Mouse (Mus musculus) embryo, embryonic 9.5 days (tissue): Measurements from ENCODE around the gene 2010300C02Rik.

Experiments used
- DNase-seq: peaks from one replicate; pipeline ENCODE4 v3.0.0-alpha.2; 2017; ENCODE audit errors: extremely low spot score

The 2010300C02Rik gene

GRCm38 (mm10) chr1:37711596-37712356 is 8.1 kb downstream of the 2010300C02Rik start:
- no peak for DNase-seq

DNA sequence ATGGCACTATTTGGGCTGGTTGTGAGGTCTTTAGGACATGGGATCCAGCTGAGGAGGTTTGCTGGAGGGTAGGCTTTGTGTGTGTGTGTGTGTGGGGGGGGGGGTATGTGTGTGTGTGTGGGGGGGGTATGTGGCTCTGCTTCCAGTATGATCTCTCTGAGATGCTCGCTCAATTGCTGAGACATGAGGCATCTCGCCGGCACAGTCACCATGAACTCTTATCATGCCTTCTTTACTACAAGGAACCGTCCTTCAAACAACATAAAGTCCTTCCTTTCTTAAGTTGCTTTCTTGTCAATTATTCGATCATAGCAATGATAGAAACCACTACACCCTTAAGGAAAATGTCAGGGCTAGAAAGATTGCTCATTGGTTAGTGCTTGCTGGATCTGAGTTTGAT is 8.8 kb downstream of the 2010300C02Rik start:
- DNase-seq: no peak

- no peak for DNase-seq
Measured at GRCm38 (mm10) chr1:37709736-37710135, 10.1 kb downstream of the 2010300C02Rik start.

GRCm38 (mm10) chr1:37708270-37708955 is 11.5 kb downstream of the 2010300C02Rik start:
- no peak for DNase-seq

DNA sequence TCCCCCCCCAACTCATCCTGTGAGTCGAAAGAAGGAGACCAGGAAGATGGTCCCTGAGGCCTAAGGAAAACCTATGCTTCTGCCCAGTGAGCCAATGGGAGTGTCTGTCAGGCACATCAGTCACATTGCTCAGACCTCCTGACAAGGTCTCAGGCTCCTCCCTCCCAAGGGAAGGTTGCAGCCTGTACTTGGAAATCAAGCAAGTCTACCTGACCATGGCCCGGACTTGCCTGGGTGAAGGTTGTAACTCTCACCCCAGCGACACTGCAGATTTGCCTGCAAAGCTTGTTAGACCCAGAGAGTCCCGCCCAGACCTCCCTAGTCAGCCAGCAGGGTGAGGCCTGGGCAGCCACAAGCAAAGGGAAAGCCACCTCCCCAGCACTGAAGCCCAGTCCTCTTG is 17.6 kb downstream of the 2010300C02Rik start:
- DNase-seq: no peak

- no peak for DNase-seq
Measured at GRCm38 (mm10) chr1:37698852-37699439, 20.9 kb downstream of the 2010300C02Rik start.

DNA sequence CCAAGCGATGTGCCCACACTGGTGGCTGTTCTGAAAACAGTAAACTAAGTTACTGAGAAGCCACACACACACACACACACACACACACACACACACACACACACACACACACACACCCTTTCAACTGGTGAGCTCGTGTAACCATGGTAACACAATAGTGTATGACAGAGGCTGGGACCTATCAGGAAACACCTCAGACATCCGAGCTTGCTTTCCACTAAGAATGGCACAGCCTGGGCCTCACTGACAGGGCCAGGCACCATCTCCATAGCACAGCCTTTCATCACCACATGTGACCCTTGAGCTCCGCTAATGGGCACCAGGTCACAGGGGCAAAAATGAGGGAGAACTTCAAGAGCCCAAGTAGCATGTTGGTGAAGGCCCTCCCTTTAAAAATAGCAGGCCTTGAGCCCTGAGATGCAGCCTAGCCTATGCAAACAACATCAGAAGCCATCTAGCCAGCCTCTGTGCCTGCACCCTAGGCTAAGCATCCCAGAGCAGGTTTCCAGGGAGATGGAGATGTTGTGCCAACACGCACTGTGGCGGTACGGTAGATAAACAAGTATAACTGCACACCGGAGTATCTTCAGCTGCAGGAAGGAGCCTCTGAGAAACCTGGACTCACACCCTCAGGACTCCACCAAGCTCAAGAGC is 21.6 kb downstream of the 2010300C02Rik start:
- DNase-seq: peak; percentile 15

GRCm38 (mm10) chr1:37696918-37697317 is 23.0 kb downstream of the 2010300C02Rik start:
- no peak for DNase-seq

GRCm38 (mm10) chr1:37695732-37696131 is 24.2 kb downstream of the 2010300C02Rik start:
- DNase-seq: no peak

DNA sequence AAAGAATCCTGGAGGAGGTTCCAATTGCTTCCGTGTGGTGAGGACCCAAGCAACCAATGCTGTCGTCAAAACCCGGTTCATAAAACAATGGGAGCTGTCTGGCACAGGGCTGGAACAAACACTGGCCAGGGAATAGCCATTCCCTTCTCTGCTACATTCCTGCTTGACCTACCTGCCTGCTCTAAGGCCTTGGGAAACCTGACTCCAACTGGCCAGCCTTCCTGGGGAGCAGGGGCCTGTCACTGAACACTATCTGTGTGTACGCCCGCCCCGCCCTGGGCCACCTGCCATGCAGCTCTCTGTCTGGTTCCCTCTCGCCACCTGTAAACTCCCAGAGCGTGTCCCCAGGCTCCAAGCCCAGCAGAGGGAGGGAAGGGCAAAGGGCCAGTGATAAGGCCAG is 25.5 kb downstream of the 2010300C02Rik start:
- peak; percentile 15 for DNase-seq

- DNase-seq: no peak
Measured at GRCm38 (mm10) chr1:37691179-37691578, 28.7 kb downstream of the 2010300C02Rik start.

DNA sequence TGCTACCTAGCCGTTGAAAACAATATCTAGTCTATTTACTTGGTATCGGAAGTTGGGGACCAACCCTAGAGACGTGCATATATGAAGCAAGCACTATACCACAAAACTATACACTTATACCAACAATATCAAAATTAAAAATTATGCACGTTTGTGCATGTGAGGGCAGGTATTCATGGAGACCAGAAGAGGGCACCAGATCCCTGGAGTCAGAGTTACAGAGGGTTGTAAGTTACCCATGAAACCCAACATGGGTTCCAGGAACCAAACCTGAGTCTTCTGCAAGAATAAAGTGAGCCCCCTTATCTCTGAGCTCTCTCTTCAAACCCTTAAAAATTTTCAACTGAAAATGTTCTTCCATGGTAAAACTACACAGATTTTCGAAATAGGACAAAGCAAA is 29.2 kb downstream of the 2010300C02Rik start:
- DNase-seq: no peak

DNA sequence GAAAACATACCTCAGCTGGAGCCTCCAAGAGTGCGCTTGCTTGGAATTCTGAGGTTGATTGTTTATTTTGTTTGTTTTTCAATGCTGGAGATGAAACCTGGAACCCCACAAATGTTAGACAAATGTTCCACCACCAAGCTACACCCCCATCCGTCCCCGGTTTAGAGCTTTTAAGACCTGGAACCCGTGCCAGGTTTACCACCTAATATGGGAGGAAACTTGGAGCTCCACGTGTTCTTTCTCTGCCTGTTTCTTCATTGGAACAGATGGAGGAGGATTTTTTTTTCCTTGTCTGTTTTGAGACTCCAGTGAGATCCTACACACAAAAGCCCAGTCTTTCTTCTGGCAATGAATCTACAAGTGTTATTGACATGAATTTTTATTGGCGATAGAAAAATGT is 30.2 kb downstream of the 2010300C02Rik start:
- no peak for DNase-seq

- DNase-seq: no peak
Measured at GRCm38 (mm10) chr1:37688351-37688750, 31.5 kb downstream of the 2010300C02Rik start.

DNA sequence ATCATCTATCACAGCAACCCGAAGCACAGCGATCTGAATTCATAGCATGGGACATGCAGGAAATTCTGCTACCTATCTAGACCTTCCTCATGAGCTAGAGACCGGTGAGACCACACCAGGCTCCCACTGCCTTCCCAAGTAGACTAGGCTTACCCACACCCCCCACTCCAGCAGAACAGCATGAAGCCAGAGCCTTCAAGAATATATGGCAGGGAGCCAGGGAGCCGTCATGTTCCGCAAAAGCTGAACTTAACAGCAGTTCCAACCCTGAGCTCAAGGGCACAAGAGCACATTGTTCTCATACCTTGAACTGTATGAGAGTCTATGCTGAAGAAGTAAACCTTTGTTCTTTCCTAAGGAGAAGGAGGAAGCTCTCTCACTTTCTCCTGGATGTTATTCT is 32.4 kb downstream of the 2010300C02Rik start:
- no peak for DNase-seq

DNA sequence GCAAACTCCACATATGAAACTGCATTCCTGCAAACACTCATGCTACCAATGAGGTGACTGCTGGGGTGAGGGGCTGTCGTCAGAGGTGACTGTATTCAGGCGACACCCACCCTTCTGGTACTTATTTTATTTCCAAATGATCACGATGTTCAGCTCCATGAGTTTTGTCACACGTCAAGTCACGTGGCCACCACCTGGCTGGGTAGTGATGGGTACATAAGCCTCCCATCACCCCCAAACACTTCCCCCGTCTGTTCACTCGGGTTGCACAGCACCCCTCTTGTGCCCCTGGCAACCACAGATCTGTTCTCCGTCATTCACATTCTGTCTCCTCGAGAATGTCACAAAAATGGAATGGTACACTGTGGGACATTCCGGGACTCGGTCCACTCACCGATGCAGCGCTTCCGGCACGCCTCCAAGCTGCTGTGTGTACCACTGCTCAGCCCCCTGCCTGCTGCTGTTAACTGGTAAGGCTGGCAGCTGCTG is 32.9 kb downstream of the 2010300C02Rik start:
- DNase-seq: no peak

DNA sequence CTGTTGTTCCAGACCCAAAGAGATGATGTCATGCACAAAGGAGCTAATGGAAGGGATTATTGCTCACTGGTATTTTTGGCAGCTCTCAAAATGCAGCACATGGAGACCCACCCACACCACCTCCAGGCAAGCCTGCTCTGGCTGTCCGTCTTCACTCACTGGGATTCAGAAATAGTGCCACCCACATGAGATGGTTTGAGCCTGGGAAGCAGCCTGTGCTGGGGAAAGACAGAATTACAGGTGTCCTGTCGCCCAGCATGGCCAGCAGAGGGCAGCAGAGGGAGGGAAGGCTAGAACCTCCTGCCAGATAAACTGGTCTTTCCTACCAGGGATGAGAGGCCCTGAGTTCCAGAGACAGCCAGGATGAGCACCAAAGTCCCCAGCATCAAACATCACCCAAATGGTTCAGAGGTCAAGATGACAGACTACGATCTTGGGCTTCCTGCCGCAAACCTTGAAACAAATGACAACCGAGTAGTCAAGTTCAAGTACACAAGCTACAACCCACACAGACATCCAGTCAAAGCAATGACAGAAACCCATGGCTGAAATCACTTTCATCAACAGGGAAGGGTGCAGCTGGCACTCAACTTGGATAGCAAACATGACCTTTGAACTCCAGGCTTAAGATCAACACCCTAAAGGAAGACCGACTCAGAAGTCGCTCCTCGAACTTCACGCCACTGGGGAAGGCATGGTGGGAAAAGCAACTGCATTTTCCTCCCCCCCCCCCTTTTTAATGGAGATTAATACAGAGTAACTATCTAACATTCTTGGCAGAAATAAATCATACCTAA is 41.4 kb downstream of the 2010300C02Rik start:
- DNase-seq: peak; percentile 76

- DNase-seq: no peak
Measured at GRCm38 (mm10) chr1:37676967-37677512, 42.8 kb downstream of the 2010300C02Rik start.

DNA sequence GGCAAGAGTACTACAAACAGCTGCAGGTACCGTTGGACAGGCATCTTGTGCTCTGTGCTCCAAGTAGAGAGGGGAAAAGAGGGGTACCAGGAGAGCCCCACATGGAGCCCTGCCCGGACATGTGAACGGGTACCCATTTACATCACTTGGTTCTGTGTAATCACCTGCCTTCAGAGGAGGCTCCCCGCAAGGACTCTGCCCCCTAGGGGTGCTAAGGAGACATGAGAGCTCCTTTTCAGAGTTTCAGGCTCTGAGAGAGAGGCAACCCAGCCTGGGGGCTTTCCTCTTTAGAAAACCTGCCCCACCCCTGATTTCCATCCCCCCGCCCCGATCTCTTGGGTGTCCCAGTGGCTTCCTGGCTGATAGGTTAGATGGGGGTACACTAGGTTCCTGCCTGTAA is 44.4 kb downstream of the 2010300C02Rik start:
- no peak for DNase-seq

DNA sequence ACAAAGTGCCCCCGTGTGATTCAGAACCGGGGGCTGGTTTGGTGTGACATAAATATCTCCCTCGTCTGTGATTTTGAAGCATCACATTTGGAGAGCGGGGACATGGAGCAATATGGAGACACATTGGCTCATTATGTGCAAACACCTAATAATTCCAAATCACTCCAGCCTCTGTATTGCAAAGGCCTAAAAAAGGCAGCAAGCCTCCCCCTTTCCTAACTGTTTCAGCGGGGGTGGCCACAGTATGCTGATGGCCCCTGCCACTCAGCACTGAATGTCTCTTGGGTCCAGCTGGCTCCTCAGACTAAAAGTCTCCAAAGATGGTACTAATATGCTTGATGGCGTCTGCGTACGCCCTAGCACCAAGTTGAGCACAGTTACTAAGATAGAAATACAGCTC is 45.6 kb downstream of the 2010300C02Rik start:
- no peak for DNase-seq

- no peak for DNase-seq
Measured at GRCm38 (mm10) chr1:37671316-37671715, 48.6 kb downstream of the 2010300C02Rik start.
